Mouse (Mus musculus) heart, postnatal 10 days (tissue): ENCODE measurements around the gene Rsrc2. TPM values are rescaled to one million over a fixed set of nuclear protein-coding genes. Genes with fewer than 3 reads are reported as not detected.

Experiments used
- DNase-seq, 2 experiments: peaks; one replicate each; pipeline ENCODE4 v3.0.0; 2021
- intact Hi-C: fragments of 180-260 bp; cut with DNase I; formaldehyde crosslinking; loops from one replicate; pipeline ENCODE4 v1.15.1; 2025
- total RNA-seq, 2 experiments: library from RNA; stranded (reverse); gene quantifications; 2 replicates each; pipeline ENCODE4 v1.2.3; 2021

Rsrc2 gene
- total RNA-seq, 2 experiments from 2014 or later: 54.1 to 55.8 TPM

DNA sequence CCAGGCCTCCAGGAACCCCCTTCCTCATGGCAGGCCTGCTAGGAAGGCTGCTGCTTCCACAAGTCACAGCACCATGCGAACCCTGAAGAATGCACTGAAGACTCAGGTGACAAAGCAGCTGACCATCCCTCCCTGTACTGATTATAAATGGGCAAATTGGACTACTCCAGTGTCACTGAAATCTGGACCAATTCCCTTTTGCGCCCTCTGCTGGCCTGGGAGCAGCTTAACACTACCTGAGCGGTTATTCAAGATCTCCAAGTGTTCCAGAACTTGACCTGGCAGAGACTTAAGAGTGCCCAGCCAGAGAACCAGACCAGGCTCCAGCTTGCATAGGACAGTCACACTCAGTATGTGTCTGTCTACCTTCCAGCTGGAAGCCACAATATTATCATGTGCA is 50.0 kb downstream of the Rsrc2 start:
- peak; percentile 81 to 92 for DNase-seq
- intact Hi-C loops: loop anchor here (1.0 to 2.0 kb wide), 3 partner anchors 14 to 73 kb away; partner anchors contain the start of gene Clip1

DNA sequence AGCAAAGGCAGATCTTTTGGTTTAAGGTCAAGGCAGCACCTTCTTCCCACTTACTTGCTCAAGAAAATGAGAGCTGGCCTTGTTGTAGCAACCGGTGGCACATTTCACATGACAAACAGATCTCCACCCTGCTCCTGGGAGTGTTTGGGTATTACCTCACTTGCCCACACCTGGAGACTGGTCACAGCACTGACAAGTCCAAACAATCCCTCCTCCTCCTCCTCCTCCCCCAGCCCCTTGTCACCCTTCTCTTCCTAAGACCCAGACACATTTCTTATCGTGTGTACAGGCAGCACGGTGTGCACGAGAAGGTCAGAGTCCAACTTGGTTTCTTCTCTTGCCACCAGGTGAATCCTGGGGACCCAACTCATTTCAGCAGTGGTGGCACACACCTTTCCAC is 52.3 kb downstream of the Rsrc2 start:
- no peak for DNase-seq

DNA sequence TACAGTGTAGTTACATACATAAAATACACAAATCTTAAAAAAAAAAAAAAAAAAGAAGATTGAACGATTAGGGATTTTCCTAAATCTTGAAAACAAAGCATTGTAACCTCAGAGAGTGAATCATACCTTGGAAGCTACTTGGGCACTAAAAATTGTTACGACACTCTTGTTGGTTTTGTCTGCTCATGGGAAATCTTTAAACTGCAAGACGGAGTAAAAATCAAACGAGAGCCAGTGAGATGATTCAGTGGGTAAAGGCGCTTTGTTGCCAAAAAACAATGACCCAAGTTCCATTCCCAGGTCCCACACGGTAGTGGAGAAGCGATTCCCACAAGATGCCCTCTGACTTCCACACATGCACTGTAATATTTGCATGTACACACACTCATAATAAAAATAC is 53.0 kb downstream of the Rsrc2 start:
- intact Hi-C loops: no loop called here
- DNase-seq: no peak

More for the DNA sequence above, 52.3 kb downstream of the Rsrc2 start:
- intact Hi-C loops: no loop called here

DNA sequence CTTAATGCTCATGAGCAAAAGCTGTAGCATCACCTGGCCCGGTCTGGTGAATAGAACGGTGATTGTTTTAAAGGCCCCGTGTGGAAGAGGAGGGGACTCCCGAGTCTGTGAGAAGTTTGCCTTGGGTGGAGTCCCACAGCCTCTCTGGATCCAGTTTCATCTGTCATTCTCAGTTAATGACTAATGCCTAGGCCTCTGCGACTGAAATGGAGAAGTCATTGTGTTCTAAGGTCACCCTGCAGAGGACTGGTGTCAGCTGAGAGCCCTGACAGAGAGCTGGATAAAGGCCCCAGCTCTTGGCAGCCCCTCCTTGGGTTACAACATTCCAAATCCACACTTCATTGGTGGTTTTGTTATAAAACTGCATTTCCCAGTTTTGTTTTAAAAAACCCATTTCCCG is 54.7 kb downstream of the Rsrc2 start:
- DNase-seq: peak; percentile 80 to 84
- intact Hi-C loops: no loop called here

DNA sequence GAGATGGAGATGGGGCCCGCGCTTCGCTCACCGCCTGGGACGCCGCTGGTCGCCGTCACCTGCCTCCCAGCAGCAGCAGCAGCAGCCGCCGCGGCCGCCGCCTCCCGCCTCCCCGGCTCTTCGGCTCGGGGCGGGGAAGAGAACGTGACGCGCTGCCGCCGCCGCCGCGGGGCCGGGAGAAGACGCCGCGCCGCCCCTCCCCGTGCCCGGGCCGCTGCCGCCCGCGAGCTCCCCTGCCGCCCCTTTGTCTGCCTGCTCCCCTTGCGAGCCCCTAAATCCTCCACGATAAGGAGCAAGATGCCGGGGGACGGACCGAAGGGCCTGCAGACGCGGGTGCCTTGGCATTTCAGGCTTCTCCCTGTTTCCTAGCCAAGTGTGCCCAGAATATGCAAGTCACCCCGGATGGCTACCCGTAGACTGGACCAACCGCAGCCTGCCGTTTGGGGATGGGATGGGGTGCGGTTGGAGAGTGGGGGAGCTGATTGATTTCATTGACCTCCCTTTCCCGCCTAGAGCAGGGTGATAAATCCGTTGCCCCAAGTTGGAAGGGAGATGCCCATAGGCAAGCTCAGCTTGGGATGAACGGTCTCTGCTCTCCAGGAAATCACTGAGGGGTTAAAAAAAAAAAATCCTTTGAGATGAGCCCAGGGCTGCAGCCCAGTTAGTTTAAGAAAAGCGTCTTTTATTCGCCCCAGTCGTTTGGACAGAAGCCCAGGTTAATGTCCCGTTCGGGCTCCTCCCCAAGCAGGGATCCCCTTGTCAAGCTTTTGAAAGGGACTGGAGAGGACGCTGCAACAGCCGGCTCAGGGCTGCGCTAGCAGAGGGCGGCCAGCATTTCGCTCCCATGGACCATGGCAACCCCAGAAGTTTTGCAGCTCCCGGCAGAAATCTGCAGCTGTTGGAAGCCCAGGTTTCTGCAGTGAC is 64.7 kb downstream of the Rsrc2 start, which contains the start of gene Clip1:
Gene Clip1 (minus strand): TSS at position 398 of the 924 bp plus-strand sequence.
- peak; percentile 75 to 78 for DNase-seq
- intact Hi-C loops: loop anchor here (1.0 to 5.0 kb wide), 4 partner anchors 14 to 57 kb away; no protein-coding TSS in a partner anchor

DNA sequence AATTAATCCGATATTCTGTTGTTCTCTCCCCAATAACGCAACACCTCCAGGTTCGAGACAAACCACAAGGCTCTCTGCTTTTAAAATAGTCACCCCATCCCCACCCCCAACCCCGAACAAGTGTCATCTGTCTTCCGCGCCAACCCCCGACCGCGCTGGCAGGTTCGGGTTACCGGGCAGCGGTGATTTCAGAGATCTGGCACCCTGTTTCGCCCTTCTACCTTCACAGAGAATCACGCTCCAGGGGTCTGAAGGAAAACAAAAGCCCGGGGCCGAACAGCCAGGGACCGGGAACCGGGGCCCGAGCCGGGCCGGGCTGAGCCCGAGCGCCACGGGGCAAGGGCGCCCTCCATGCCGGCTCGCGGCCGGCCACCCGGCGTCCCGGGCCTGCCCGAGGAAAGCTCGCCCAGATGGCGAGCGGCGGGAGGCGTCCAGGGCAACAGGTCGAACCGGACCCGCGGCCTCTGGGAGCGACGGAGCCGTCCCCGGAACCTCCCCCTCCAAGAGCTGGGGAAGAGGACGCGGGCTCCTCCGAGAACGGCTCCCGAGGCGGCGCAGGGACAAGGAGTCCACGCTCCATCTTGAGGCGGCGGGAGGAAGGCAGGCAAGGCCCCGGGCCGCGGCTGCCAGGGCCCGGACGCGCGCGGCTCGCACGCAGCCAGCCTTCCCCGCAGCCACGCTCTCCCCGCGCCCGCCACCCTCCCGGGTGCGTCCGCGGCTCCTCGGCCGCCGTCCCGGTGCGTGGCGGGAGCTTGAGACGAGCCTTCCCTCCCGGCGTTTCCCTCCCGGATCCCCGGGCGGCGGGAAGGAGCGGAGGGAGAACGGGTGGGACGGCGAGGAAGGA is 65.6 kb downstream of the Rsrc2 start:
- intact Hi-C loops: loop anchor here (1.0 to 5.0 kb wide), 4 partner anchors 15 to 56 kb away; no protein-coding TSS in a partner anchor
- DNase-seq: peak; percentile 70 to 76

DNA sequence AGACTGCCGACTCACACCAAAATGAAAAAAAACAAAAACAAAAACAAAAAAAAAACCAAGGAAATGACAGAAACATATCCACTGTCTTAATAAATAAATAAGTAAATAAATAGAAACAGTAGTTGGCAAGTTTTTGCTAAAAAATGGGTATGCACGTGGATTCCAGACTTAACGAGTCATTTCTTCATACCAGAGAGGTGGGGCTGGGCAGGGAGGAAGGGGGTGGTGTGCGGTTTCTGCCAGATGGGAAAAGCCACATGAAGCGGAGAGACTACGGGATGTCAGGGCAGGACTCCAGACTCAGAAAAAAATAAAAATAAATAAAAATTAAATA is 66.2 kb downstream of the Rsrc2 start:
- intact Hi-C loops: loop anchor here (5.0 kb wide), 2 partner anchors 41 to 56 kb away; no protein-coding TSS in a partner anchor
- no peak for DNase-seq

DNA sequence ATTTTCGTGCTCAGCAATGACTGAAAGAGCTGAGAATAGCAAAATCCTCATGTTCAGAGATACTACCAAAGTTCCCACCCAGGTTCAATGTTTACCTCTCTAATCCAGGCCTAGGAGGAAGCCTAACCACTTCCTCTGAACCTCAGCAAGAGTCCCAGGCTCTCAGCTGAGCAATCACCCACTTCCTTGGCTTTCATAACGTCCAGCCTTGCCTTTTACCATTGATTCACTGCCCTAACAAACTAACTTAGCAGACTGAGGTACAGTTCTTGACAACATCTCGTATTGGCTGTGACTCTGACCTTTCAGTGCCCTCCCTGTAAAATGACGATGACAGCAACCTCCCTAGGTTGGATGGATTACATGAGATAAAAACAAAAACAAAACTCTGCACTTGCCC is 66.8 kb downstream of the Rsrc2 start:
- intact Hi-C loops: loop anchor here (5.0 kb wide), 2 partner anchors 40 to 55 kb away; no protein-coding TSS in a partner anchor
- DNase-seq: no peak

DNA sequence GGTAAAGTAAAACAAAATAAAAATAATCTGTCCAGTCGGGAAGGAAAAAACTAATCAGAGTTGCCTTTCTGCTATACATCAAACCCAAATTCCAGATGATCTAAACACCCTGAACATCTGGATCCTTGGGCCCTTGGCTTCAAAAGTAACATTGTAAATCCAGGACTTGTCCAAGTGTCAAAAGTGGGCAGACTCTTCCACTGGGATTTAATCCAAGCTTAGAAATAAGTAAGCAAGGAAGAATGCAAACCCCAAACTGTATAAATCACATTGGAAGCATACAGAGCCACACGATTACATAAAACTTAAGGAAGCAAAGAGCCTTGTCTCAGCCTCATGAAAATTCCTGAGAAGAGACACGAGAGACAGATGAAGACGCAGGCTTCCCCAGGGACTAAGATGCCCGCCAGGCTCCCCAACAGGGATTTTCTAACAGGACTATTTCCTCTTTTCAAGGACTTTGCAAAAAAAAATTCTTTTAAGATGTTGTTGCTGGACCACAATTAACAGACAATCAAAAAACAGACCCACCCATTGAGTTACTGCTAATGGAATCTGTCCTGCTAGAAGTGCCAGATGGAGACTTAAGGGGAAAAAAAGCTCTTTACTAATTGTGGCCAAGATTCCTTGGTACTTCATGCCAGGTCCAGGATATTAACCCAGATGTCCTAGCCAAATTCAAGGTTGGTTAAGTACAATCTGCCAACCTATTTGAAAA is 69.5 kb downstream of the Rsrc2 start:
- intact Hi-C loops: loop anchor here (5.0 kb wide), 2 partner anchors 37 to 52 kb away; no protein-coding TSS in a partner anchor
- DNase-seq: peak in 1 of 2 experiments; percentile 56

DNA sequence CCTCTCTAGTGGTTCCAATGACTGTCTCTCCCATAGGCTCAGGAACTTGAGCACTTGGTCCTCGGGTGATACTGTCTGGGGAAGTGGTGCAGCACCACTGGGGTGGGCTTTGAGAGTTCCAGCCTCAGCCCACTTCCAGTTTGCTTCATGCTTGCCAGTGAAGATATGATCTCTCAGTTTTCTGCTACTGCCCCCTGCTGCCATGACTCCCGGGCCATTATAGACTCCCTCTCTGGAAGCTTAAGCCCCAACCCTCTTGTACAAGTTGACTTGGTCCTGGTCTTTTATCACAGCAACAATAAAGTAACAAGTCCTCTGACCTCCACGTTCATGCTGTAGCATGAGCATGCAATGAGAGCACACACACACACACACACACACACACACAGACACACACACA is 70.1 kb downstream of the Rsrc2 start:
- intact Hi-C loops: no loop called here
- DNase-seq: no peak

Other genes starting within 250 kb of the Rsrc2 start
- not detected for gene B3gnt4, start 239.0 kb downstream of the Rsrc2 start, total RNA-seq
- 10 to 100 TPM; 54.5 to 59.1 TPM for gene Diablo, start 225.2 kb downstream of the Rsrc2 start, total RNA-seq
- not detected for gene Gm49027, start 223.9 kb downstream of the Rsrc2 start, total RNA-seq
- gene Vps33a, start 176.4 kb downstream of the Rsrc2 start, total RNA-seq: 10 to 100 TPM; 34.6 to 34.8 TPM
- gene Clip1, start 64.8 kb downstream of the Rsrc2 start, total RNA-seq: 100 to 1,000 TPM; 135 to 144 TPM
- 10 to 100 TPM; 39.4 to 49.5 TPM for gene Zcchc8, start 28.3 kb downstream of the Rsrc2 start, total RNA-seq
- gene Kntc1, start 302 bp upstream of the Rsrc2 start, total RNA-seq: 10 to 100 TPM in 1 of 2 experiments, 1 to 10 TPM in 1; 6.9 to 10.3 TPM
- under 1 TPM in 1 of 2 experiments, not detected in 1; 0.17 TPM for gene Hcar2, start 116.1 kb upstream of the Rsrc2 start, total RNA-seq
- gene Hcar1, start 130.6 kb upstream of the Rsrc2 start, total RNA-seq: under 1 TPM; 0.69 to 0.77 TPM
- gene Denr, start 157.8 kb upstream of the Rsrc2 start, total RNA-seq: 10 to 100 TPM; 53.4 to 54.2 TPM
- under 1 TPM in 1 of 2 experiments, not detected in 1; 0.89 TPM for gene Gm43518, start 178.0 kb upstream of the Rsrc2 start, total RNA-seq
- gene Ccdc62, start 181.3 kb upstream of the Rsrc2 start, total RNA-seq: 1 to 10 TPM; 2.2 to 3.1 TPM
- gene Hip1r, start 224.2 kb upstream of the Rsrc2 start, total RNA-seq: 10 to 100 TPM; 26.1 to 41.6 TPM